Mouse (Mus musculus): Measurements from ENCODE around the gene Ncapg2. TPM values are rescaled to one million over a fixed set of nuclear protein-coding genes. Genes with fewer than 3 reads are reported as not detected.

Ncapg2 gene
- total and polyA plus RNA-seq, 2 experiments from 2014 or later = 3.2 to 6.2 TPM

DNA sequence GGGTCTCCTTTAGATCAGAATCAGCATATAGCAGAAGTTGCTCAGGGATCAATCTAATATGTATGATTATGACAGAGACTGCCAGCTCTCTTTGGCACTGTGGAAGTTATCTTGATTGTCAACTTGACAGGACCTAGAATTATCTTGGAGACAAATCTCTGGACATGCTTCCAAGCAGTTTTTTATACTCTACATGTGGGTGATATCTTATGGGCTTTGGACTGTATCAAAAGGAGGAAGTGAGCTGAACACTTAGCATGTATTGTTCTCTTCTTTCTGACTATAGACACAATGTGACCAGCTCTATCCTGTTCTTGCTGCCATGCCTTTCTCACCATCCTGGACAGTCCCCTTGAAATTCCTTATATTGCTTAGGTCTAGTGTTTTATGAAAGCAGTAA, 68.6 kb downstream of the Ncapg2 start:
- Histone ChIP-seq H3K4me3 (ENCODE audit: low read depth, low read length) (no peak overlapping the region), H3K36me3 (ENCODE audit: insufficient read depth, low read length) (no peaks in the 10 kb centered on the region), H3K9ac (replicated peaks; ENCODE audit: low read length, poor library complexity, severe bottlenecking) (no peak overlapping the region), H3K27me3 (ENCODE audit: insufficient read depth, low read length) (no peaks in the 10 kb centered on the region), H3K9me3 (ENCODE audit: low read length) (no peaks in the 10 kb centered on the region), H3K27ac (ENCODE audit: low read depth, low read length) (no peak overlapping the region), H3K4me1 (ENCODE audit: insufficient read depth, low read length) (no peaks in the 10 kb centered on the region), H3K4me2 (ENCODE audit: low read depth, low read length, poor library complexity, severe bottlenecking) (no peak overlapping the region)
- no peak for DNase-seq (ENCODE audit: low spot score)
- TF ChIP-seq CTCF (IDR thresholded peaks at IDR 0.05) = no peak
- ATAC-seq (ENCODE audit: low FRiP score) = no peak

DNA sequence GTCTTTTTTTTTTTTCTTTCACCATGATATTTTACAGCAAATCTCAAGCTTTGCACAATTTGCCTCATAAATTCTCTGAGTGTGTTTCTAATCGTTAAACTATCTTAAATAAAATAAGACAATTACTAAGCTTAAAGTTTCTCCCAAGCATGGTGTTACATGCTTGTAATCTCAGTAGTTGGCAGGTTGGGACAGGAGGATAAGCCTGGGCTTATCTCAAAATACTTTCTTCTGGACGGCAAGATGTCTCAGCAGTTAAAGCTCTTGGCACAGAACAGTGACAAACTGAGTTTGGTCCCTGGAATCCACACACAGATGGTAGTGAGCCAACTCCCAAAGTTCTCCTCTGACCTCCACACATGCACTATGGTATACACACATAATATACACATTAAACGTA, 69.5 kb downstream of the Ncapg2 start:
- Histone ChIP-seq H3K4me2 (ENCODE audit: low read depth, low read length, poor library complexity, severe bottlenecking) (no peak overlapping the region), H3K27me3 (ENCODE audit: insufficient read depth, low read length) (no peaks in the 10 kb centered on the region), H3K27ac (ENCODE audit: low read depth, low read length) (no peak overlapping the region), H3K9ac (replicated peaks; ENCODE audit: low read length, poor library complexity, severe bottlenecking) (no peak overlapping the region), H3K4me1 (ENCODE audit: insufficient read depth, low read length) (no peaks in the 10 kb centered on the region), H3K4me3 (ENCODE audit: low read depth, low read length) (no peak overlapping the region), H3K9me3 (ENCODE audit: low read length) (no peaks in the 10 kb centered on the region), H3K36me3 (ENCODE audit: insufficient read depth, low read length) (no peaks in the 10 kb centered on the region)
- no peak for ATAC-seq (ENCODE audit: low FRiP score)
- no peak for TF ChIP-seq CTCF (IDR thresholded peaks at IDR 0.05)
- WGBS = 66% methylated on average over 3 of the region's 3 CpGs
- DNase-seq (ENCODE audit: low spot score) = no peak

DNA sequence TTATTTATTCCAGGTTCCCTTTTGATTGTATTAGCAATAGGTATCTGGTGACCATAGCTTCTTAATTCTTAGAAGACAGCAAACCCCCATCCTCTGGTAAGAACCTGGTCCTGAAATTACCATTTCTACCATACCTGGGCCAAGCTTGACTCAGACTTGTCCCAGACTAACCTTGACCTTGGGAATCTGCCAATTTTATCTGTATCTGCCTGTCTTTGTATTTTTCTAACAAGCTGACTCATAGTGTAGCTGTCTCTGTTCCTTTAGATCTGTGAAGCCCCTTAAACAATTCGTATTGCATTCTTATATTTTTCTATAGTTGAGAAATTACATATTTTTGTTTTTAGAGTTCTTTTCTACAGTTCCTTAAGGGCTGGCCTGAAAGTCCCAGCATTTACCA, 73.6 kb downstream of the Ncapg2 start:
- H3K4me2 ChIP-seq (ENCODE audit: low read depth, low read length, poor library complexity, severe bottlenecking) = no peak overlapping the region
- H3K36me3 ChIP-seq (ENCODE audit: insufficient read depth, low read length) = no peaks in the 10 kb centered on the region
- ATAC-seq (ENCODE audit: low FRiP score) (no peak), DNase-seq (ENCODE audit: low spot score) (no peak)
- no peaks in the 10 kb centered on the region for H3K27me3 ChIP-seq (ENCODE audit: insufficient read depth, low read length)
- H3K9ac ChIP-seq (replicated peaks; ENCODE audit: low read length, poor library complexity, severe bottlenecking) = no peak overlapping the region
- H3K4me1 ChIP-seq (ENCODE audit: insufficient read depth, low read length) = no peaks in the 10 kb centered on the region
- H3K9me3 ChIP-seq (ENCODE audit: low read length) = no peaks in the 10 kb centered on the region
- no peak overlapping the region for H3K27ac ChIP-seq (ENCODE audit: low read depth, low read length)
- no peak for TF ChIP-seq CTCF (IDR thresholded peaks at IDR 0.05)
- H3K4me3 ChIP-seq (ENCODE audit: low read depth, low read length) = no peak overlapping the region
- 43% methylated on average over 1 of the region's 1 CpGs for WGBS

DNA sequence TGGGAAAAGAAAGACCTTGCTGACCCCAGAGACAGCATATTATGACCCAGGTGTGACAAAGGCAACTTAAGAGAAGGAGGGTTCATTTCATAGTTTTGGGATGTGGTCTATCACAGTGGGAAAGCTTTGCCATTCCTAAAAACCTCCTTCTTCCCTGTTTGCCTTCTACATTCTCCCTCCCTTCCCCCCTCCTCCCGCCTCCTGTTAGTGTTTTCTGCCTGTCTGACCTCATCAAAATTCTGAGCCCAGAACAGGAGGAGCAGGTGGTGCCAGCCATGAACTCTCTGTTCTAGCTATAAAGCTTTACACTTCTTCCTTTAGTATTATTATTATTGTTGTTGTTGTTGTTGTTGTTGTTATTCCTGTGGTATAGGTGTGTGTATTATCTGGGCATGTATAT, 76.7 kb downstream of the Ncapg2 start:
- TF ChIP-seq CTCF (IDR thresholded peaks at IDR 0.05) = no peak
- H3K4me2 ChIP-seq (ENCODE audit: low read depth, low read length, poor library complexity, severe bottlenecking) = no peak overlapping the region
- H3K27ac ChIP-seq (ENCODE audit: low read depth, low read length) = no peak overlapping the region
- 88% methylated on average over 1 of the region's 1 CpGs for WGBS
- no peak for ATAC-seq (ENCODE audit: low FRiP score)
- no peak overlapping the region for H3K4me3 ChIP-seq (ENCODE audit: low read depth, low read length)
- H3K4me1 ChIP-seq (ENCODE audit: insufficient read depth, low read length) = 0 out of 2 replicates have a peak, but pooled peaks cover 7% of the 10 kb centered on the region
- DNase-seq (ENCODE audit: low spot score) = no peak
- H3K36me3 ChIP-seq (ENCODE audit: insufficient read depth, low read length) = no peaks in the 10 kb centered on the region
- H3K9me3 ChIP-seq (ENCODE audit: low read length) = no peaks in the 10 kb centered on the region
- H3K9ac ChIP-seq (replicated peaks; ENCODE audit: low read length, poor library complexity, severe bottlenecking) = no peak overlapping the region
- no peaks in the 10 kb centered on the region for H3K27me3 ChIP-seq (ENCODE audit: insufficient read depth, low read length)

DNA sequence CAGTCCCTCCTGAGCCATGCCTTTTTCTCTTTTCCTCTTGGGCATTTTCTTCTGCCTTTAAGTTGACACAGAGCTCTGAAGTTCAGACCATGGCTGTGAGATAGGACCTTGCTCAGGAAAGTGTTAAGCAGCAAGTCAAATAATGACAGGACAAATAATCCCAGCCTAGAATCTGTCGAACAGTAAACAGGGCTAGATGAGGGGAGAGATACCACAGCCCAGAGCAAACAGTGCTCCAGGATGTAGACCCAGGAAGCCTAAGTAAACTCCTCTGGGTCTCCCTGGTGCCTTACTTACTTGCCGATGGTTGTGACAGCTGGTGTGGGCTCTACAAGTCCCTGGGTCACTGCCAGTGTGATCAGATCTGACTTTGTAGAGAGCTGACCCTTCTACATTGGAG, 78.4 kb downstream of the Ncapg2 start:
- peaks cover 13% of the 10 kb centered on the region; the same call in 1 of the 2 replicates for H3K4me1 ChIP-seq (ENCODE audit: insufficient read depth, low read length)
- no peaks in the 10 kb centered on the region for H3K36me3 ChIP-seq (ENCODE audit: insufficient read depth, low read length)
- no peak for TF ChIP-seq CTCF (IDR thresholded peaks at IDR 0.05)
- DNase-seq (ENCODE audit: low spot score) = no peak
- no peak for ATAC-seq (ENCODE audit: low FRiP score)
- 64% methylated on average over 2 of the region's 2 CpGs for WGBS
- no peak overlapping the region for H3K9ac ChIP-seq (replicated peaks; ENCODE audit: low read length, poor library complexity, severe bottlenecking)
- no peak overlapping the region for H3K4me2 ChIP-seq (ENCODE audit: low read depth, low read length, poor library complexity, severe bottlenecking)
- no peak overlapping the region for H3K27ac ChIP-seq (ENCODE audit: low read depth, low read length)
- H3K9me3 ChIP-seq (ENCODE audit: low read length) = no peaks in the 10 kb centered on the region
- H3K4me3 ChIP-seq (ENCODE audit: low read depth, low read length) = no peak overlapping the region
- H3K27me3 ChIP-seq (ENCODE audit: insufficient read depth, low read length) = no peaks in the 10 kb centered on the region

DNA sequence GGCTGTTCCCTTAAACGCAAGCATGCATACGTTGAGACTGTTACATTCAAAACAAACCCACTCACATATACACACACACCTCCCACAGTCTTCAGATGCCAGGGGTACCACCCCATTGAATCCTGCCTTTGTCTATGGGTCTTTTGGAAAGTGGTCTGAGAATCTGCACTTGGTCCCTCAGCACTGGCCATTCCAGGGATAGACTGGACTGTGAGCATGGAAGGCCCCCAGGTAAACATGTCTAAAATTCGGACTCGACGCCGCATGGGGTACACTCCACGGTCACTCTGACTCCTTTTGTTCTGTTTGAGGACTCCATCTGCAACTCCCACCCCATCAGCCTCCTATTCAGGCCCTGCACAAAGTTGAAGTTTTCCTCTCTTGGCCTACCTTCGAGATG, 79.8 kb downstream of the Ncapg2 start:
- H3K9me3 ChIP-seq (ENCODE audit: low read length) = no peaks in the 10 kb centered on the region
- WGBS = 73% methylated on average over 8 of the region's 8 CpGs
- peak overlapping the region; percentile 87; the same call in 1 of the 2 replicates for H3K9ac ChIP-seq (replicated peaks; ENCODE audit: low read length, poor library complexity, severe bottlenecking)
- peak overlapping the region; percentile 67 for H3K4me3 ChIP-seq (ENCODE audit: low read depth, low read length)
- H3K4me1 ChIP-seq (ENCODE audit: insufficient read depth, low read length) = peaks cover 13% of the 10 kb centered on the region; the same call in 1 of the 2 replicates
- TF ChIP-seq CTCF (IDR thresholded peaks at IDR 0.05) = no peak
- H3K27me3 ChIP-seq (ENCODE audit: insufficient read depth, low read length) = no peaks in the 10 kb centered on the region
- no peaks in the 10 kb centered on the region for H3K36me3 ChIP-seq (ENCODE audit: insufficient read depth, low read length)
- DNase-seq (ENCODE audit: low spot score) (no peak), ATAC-seq (ENCODE audit: low FRiP score) (no peak)
- peak overlapping the region; percentile 77 for H3K4me2 ChIP-seq (ENCODE audit: low read depth, low read length, poor library complexity, severe bottlenecking)
- H3K27ac ChIP-seq (ENCODE audit: low read depth, low read length) = peak overlapping the region; percentile 88
